Mouse (Mus musculus): Measurements from ENCODE around the gene Fam131a. TPM values are rescaled to one million over a fixed set of nuclear protein-coding genes. Genes with fewer than 3 reads are reported as not detected.

The Fam131a gene
- polyA plus RNA-seq, 1 experiment from 2014 or later: 9.4 TPM

- DNase-seq (ENCODE audit: low spot score): peak; percentile 48
- H3K27me3 ChIP-seq (ENCODE audit: insufficient read depth, poor library complexity, severe bottlenecking): 0 out of 2 replicates have a peak, but pooled peaks cover 3% of the 10 kb centered on the region
- no peaks in the 10 kb centered on the region for H3K9me3 ChIP-seq
- WGBS: 11% methylated on average over 12 of the region's 12 CpGs
- peak overlapping the region; percentile 34 for H3K4me3 ChIP-seq
- peaks cover 56% of the 10 kb centered on the region for H3K36me3 ChIP-seq
- H3K4me1 ChIP-seq (replicated peaks): peaks cover 49% of the 10 kb centered on the region
- peak overlapping the region; percentile 86 for H3K27ac ChIP-seq
Observed at GRCm38 (mm10) chr16:20701729-20702521, 8.9 kb downstream of the Fam131a start.

- H3K4me1 ChIP-seq (replicated peaks): peaks cover 55% of the 10 kb centered on the region
- 0 out of 2 replicates have a peak, but pooled peaks cover 2% of the 10 kb centered on the region for H3K27me3 ChIP-seq (ENCODE audit: insufficient read depth, poor library complexity, severe bottlenecking)
- peaks cover 62% of the 10 kb centered on the region for H3K36me3 ChIP-seq
- 2% methylated on average over 8 of the region's 8 CpGs for WGBS
- peak overlapping the region; percentile 34 for H3K4me3 ChIP-seq
- peak; percentile 83 for DNase-seq (ENCODE audit: low spot score)
- H3K9me3 ChIP-seq: no peaks in the 10 kb centered on the region
- peak overlapping the region; percentile 86 for H3K27ac ChIP-seq
Observed at GRCm38 (mm10) chr16:20702522-20702893, 9.5 kb downstream of the Fam131a start.

GRCm38 (mm10) chr16:20703071-20703470, 10.0 kb downstream of the Fam131a start:
- WGBS: 91% methylated on average over 10 of the region's 10 CpGs
- Histone ChIP-seq H3K9me3 (no peaks in the 10 kb centered on the region), H3K36me3 (peaks cover 67% of the 10 kb centered on the region)

GRCm38 (mm10) chr16:20703699-20704400, 10.8 kb downstream of the Fam131a start:
- no peak overlapping the region for H3K4me3 ChIP-seq
- no peaks in the 10 kb centered on the region for H3K27me3 ChIP-seq (ENCODE audit: insufficient read depth, poor library complexity, severe bottlenecking)
- H3K9me3 ChIP-seq: no peaks in the 10 kb centered on the region
- peaks cover 59% of the 10 kb centered on the region for H3K4me1 ChIP-seq (replicated peaks)
- H3K36me3 ChIP-seq: peaks cover 75% of the 10 kb centered on the region
- no peak for DNase-seq (ENCODE audit: low spot score)
- H3K27ac ChIP-seq: no peak overlapping the region
- 95% methylated on average over 6 of the region's 6 CpGs for WGBS

More at GRCm38 (mm10) chr16:20703071-20703470, 10.0 kb downstream of the Fam131a start:
- 0 out of 2 replicates have a peak overlapping the region, but pooled peaks have one; percentile 23 for H3K27ac ChIP-seq
- no peaks in the 10 kb centered on the region for H3K27me3 ChIP-seq (ENCODE audit: insufficient read depth, poor library complexity, severe bottlenecking)
- H3K4me3 ChIP-seq: no peak overlapping the region
- no peak for DNase-seq (ENCODE audit: low spot score)
- peaks cover 59% of the 10 kb centered on the region for H3K4me1 ChIP-seq (replicated peaks)

- H3K4me3 ChIP-seq: no peak overlapping the region
- WGBS: 76% methylated on average over 3 of the region's 3 CpGs
- H3K9me3 ChIP-seq: no peaks in the 10 kb centered on the region
- H3K27me3 ChIP-seq (ENCODE audit: insufficient read depth, poor library complexity, severe bottlenecking): no peaks in the 10 kb centered on the region
- DNase-seq (ENCODE audit: low spot score): no peak
- H3K36me3 ChIP-seq: peaks cover 82% of the 10 kb centered on the region
- peaks cover 59% of the 10 kb centered on the region for H3K4me1 ChIP-seq (replicated peaks)
- no peak overlapping the region for H3K27ac ChIP-seq
Observed at GRCm38 (mm10) chr16:20705786-20706185, 12.7 kb downstream of the Fam131a start.

GRCm38 (mm10) chr16:20706407-20707055, 13.5 kb downstream of the Fam131a start:
- 86% methylated on average over 2 of the region's 2 CpGs for WGBS
- Histone ChIP-seq H3K4me1 (replicated peaks) (peaks cover 54% of the 10 kb centered on the region), H3K27ac (0 out of 2 replicates have a peak overlapping the region, but pooled peaks have one; percentile 6), H3K36me3 (peaks cover 89% of the 10 kb centered on the region), H3K4me3 (no peak overlapping the region), H3K27me3 (ENCODE audit: insufficient read depth, poor library complexity, severe bottlenecking) (no peaks in the 10 kb centered on the region), H3K9me3 (no peaks in the 10 kb centered on the region)
- DNase-seq (ENCODE audit: low spot score): no peak

GRCm38 (mm10) chr16:20708220-20708938, 15.3 kb downstream of the Fam131a start:
- H3K4me1 ChIP-seq (replicated peaks): peaks cover 37% of the 10 kb centered on the region
- H3K9me3 ChIP-seq: no peaks in the 10 kb centered on the region
- no peak for DNase-seq (ENCODE audit: low spot score)
- H3K4me3 ChIP-seq: no peak overlapping the region
- peak overlapping the region; percentile 46; the same call in 1 of the 2 replicates for H3K27ac ChIP-seq
- peaks cover 99% of the 10 kb centered on the region for H3K36me3 ChIP-seq
- 93% methylated on average over 21 of the region's 21 CpGs for WGBS
- no peaks in the 10 kb centered on the region for H3K27me3 ChIP-seq (ENCODE audit: insufficient read depth, poor library complexity, severe bottlenecking)

- WGBS: 77% methylated on average over 19 of the region's 19 CpGs
- peaks cover 42% of the 10 kb centered on the region for H3K4me1 ChIP-seq (replicated peaks)
- peak; percentile 81 for DNase-seq (ENCODE audit: low spot score)
- H3K27me3 ChIP-seq (ENCODE audit: insufficient read depth, poor library complexity, severe bottlenecking): no peaks in the 10 kb centered on the region
- peaks cover 93% of the 10 kb centered on the region for H3K36me3 ChIP-seq
- H3K4me3 ChIP-seq: no peak overlapping the region
- H3K9me3 ChIP-seq: no peaks in the 10 kb centered on the region
- H3K27ac ChIP-seq: no peak overlapping the region; the same call in 1 of the 2 replicates
Observed at GRCm38 (mm10) chr16:20708939-20709734, 16.1 kb downstream of the Fam131a start.

GRCm38 (mm10) chr16:20710370-20710769, 17.3 kb downstream of the Fam131a start:
- H3K36me3 ChIP-seq: peaks cover 81% of the 10 kb centered on the region

GRCm38 (mm10) chr16:20710810-20711209, 17.8 kb downstream of the Fam131a start:
- H3K9me3 ChIP-seq: no peaks in the 10 kb centered on the region
- peaks cover 55% of the 10 kb centered on the region for H3K4me1 ChIP-seq (replicated peaks)
- H3K27ac ChIP-seq: no peak overlapping the region
- DNase-seq (ENCODE audit: low spot score): no peak
- no peak overlapping the region for H3K4me3 ChIP-seq
- peaks cover 77% of the 10 kb centered on the region for H3K36me3 ChIP-seq
- WGBS: 79% methylated on average over 4 of the region's 4 CpGs
- no peaks in the 10 kb centered on the region for H3K27me3 ChIP-seq (ENCODE audit: insufficient read depth, poor library complexity, severe bottlenecking)

More at GRCm38 (mm10) chr16:20710370-20710769, 17.3 kb downstream of the Fam131a start:
- no peak for DNase-seq (ENCODE audit: low spot score)
- 93% methylated on average over 11 of the region's 11 CpGs for WGBS
- Histone ChIP-seq H3K27ac (no peak overlapping the region), H3K27me3 (ENCODE audit: insufficient read depth, poor library complexity, severe bottlenecking) (no peaks in the 10 kb centered on the region), H3K4me3 (no peak overlapping the region), H3K4me1 (replicated peaks) (peaks cover 55% of the 10 kb centered on the region), H3K9me3 (no peaks in the 10 kb centered on the region)

- DNase-seq (ENCODE audit: low spot score): no peak
- no peak overlapping the region for H3K27ac ChIP-seq
- H3K36me3 ChIP-seq: peaks cover 63% of the 10 kb centered on the region
- no peaks in the 10 kb centered on the region for H3K27me3 ChIP-seq (ENCODE audit: insufficient read depth, poor library complexity, severe bottlenecking)
- WGBS: 73% methylated on average over 9 of the region's 9 CpGs
- no peaks in the 10 kb centered on the region for H3K9me3 ChIP-seq
- peaks cover 55% of the 10 kb centered on the region for H3K4me1 ChIP-seq (replicated peaks)
- no peak overlapping the region for H3K4me3 ChIP-seq
Observed at GRCm38 (mm10) chr16:20712190-20712589, 19.1 kb downstream of the Fam131a start.

Data from hindbrain, embryonic 10.5 days (tissue).